Mouse (Mus musculus): Measurements from ENCODE around the gene Tcf7l2.

- TF ChIP-seq EP300 (IDR thresholded peaks at IDR 0.05; ENCODE audit: low read depth) (no peak), CTCF (IDR thresholded peaks at IDR 0.05; ENCODE audit: low read depth) (no peak)
Measured at GRCm38 (mm10) chr19:55926858-55927673, 185.4 kb downstream of the Tcf7l2 start.

Data from liver, embryonic 14.5 days (tissue).